Mouse (Mus musculus) stomach, postnatal 0 days (tissue): ENCODE measurements at regions not wholly inside any gene's neighbourhood (a gene's known extent, or its start where the extent isn't known, plus 50 kb on each side); places are given as distances from the start of the nearest gene placed in this dataset.

Source experiments
- CTCF ChIP-seq: IDR thresholded peaks from 2 replicates; pipeline ENCODE4 v1.5.1; 2016; ENCODE audit warnings: antibody characterized with exemption, low read depth, mild to moderate bottlenecking, moderate library complexity
- EP300 ChIP-seq: optimal IDR thresholded peaks from 2 replicates; pipeline ENCODE3; 2016; ENCODE audit warnings: antibody characterized with exemption

- TF ChIP-seq CTCF (no peak), EP300 (no peak)
Measured at GRCm38 (mm10) chr6:100120017-100120944, 167.0 kb downstream of the Rybp start.
